Mouse (Mus musculus) B cell, adult 2 months (primary cell): Measurements from ENCODE around the gene Itga8.
A peak's percentile ranks its signal among the peaks of the same experiment; 100 is the strongest.

Source experiments
- DNase-seq, 2 experiments: peaks; one replicate each; pipeline ENCODE4 v3.0.0; 2022

The Itga8 gene

DNA sequence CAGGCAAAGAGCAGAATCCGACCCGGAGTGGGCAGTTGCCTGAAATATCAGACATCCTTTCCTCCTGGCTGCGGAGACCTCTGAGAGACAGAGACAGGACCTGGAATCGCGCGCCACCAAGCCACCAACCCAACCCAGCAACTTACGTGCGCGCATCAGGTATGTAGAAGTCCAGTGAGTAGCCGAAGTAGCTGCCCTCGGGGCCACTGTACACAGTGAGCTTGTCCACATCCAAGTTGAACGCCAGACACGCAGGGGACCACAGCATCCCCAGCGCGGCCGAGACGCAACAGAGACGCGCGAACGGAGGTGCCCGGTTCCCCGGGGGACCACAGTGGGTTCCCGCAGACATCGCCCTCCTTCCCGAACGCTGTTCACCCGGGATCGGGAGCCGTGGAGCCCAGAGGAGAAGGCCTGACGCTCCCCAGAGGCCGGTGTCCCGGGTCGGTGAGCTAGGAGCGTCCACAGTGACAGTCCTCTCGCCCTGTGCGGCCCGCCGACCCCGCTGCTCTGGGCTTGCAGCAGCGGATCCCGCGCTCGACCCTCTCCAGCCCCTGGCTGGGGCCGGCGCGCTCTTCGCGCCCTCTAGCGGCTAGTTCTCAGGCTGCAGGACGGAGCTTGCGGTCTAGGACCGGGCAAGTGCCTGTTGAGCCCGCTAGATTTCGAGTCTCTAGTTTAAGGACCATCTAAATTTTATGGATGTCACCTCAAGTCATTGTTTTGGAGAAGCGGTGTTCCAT is at the start of gene Itga8:
Gene Itga8 (minus strand): TSS at position 492 of the 740 bp plus-strand sequence.
- peak; percentile 74 to 79 for DNase-seq

DNA sequence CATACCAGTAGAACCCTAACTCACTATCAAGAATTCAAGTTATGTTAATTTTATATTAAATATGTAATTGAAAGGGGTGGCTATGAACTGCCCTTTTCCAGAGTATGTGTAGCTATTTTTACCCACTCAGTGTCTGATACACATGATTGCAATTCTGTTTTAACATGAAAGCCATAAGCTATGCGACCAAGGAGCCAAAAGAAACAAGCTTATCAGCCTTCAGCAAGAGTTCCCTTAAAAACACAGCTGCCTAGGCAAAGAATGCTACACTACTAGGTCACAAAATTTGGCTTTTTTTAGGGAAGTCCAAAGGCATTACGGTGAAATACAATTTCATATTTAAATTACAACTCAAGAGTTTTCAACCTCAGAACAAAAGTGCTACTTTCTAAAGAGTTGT is 47.2 kb upstream of the Itga8 start:
- no peak for DNase-seq

DNA sequence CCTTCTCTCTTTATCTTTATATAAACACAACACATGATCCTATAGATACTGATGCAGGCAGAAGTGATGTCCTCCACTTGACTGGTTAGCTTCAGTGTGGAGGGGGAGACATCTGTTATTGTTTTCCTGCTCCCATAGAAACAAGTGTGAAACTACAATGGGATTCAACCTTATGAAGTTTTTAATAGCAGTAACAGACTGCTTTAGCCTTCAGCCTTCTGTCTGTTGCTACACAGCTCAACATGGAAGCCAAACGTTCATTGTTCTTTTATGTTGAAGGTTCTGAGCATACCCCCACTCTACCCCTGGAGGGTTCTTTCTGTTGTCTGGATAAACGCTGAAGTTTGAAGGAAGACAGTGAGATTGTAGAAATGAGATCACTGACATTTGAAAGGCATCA is 30.2 kb upstream of the Itga8 start:
- DNase-seq = no peak

DNA sequence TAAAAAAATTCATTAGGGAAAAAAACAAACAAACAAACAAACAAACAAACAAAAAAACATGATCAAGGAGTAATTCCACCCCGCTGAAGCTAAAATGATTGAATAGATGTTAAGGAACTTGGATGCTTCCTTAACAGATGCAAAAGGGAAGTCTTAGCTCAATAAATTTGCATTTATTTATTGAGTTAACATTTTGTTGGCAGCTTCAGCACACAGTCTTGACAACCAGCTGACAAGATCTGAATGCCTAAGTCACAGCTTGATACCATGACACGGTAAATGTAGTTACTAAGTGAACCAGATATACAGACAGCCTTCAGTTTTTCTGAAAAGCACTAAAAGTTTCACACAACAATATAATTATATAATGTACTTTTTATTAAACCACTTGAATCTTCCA is 27.9 kb upstream of the Itga8 start:
- DNase-seq = no peak

DNA sequence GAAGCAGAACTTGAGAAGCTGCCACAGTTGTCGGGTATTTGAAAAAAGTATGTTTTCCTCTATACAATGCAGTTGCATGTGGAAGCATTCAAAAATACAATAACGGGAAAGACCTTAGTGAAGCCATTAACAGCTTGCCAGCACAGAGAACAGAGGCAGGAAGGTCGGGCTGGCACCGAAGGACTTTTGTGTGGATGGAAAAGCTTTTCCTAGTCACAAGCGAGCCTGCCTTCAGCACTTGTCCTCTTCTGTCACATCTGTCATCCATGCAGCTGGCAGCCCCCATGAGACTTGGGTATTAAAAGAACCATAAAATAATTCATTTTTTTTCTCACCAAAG is 27.3 kb upstream of the Itga8 start:
- DNase-seq = no peak

DNA sequence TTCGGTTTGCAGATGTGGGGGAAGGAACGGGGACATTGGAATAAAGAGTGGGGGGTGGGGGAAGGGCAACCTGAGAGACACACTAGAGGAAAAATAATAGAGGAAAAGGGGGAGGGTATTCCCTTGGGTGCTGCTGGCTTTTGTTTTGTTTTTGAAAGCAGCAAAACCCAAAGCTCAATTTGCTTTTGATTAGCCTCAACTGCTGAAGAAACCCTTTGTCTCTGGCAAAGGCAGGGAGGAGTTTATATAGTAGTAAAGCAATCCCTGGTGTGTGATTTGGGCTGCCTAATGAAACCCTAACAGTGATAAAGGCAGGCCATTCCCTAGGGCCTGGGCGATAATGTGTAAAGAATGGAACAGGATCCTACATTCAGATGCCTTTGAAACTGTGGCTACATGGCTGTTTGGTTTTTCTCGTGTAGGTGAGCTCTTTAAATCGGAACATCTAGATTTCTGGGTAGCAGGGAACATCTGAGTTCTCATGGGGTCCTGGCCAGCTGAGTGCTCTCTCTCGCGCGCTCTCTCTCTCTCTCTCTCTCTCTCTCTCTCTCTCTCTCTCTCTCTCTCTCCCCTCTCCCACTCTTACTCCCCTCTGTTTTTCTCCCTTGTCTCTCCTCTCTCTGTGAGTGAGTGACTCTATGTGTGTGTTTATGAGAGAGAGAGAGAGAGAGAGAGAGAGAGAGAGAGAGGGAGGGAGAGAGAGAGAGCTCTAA is 26.8 kb upstream of the Itga8 start:
- DNase-seq = no peak

DNA sequence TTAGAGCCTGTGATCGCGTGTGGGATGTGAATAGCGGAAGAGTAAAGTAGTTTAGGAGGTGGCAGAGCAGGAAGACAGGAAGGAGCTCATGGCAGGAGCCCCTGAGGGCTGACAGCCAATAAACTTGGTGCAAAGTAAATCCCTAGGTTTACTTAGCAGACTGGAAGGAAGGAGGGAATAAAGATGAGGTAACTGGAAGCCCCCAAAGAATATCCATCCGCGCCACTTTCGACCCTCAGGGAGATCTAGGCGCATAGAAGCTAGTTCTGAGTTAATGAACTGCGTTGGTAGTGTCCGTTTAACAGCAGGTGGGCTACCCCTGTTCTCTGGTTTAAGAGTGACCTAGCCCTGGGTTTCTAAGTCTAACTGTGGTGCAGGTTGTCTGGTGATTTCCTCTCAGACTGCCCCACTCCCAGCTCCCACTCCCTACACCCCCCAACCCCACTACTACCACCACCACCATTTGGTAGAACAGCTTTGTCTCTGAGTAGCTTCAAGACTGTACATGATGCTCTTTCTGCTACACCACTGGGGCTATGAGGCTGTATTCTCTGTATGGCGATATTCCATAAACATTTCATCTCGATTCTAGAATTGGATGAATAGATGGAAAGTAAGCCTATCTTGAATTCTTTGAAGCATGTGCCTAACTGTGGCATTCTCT is 26.1 kb upstream of the Itga8 start:
- peak in 1 of 2 experiments; percentile 7 for DNase-seq

DNA sequence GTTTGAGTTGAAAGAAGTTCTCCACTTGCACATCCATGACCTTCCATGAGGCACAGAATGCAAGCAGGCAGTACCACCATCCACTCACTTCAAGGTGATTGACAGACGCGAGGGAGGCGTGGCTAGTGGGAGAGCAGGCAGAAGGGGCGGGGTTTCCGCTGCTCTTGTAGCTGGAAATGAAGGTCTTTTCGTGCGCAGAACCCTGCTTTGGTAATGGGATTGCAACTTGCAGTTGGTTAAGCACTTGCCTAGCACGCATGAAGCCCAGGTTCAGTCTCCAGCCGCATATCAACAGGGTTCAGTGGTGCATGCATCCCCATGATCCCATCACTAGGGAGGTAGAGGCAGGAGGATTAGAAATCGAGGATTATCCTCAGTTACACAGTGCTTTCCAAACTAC is 25.5 kb upstream of the Itga8 start:
- peak; percentile 63 to 68 for DNase-seq

DNA sequence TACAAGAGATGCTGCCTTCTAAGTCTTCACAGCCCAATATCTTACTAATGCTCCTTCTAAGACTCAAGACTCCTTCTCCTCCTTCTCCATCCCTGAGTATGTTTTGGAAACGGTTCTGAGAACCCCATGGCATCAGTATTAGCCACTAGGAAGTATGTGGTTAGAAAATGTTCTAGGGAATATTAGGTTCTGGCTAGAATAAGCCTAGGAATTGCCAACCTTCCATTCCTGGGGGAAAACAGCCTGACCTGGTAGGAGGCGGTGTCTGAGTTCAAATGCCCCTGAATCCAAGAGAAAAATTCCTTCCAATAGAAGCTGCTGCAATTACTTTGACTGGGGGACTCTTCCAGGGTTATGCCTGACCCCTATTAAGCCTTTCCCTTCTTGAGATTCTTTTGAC is 24.1 kb upstream of the Itga8 start:
- no peak for DNase-seq

DNA sequence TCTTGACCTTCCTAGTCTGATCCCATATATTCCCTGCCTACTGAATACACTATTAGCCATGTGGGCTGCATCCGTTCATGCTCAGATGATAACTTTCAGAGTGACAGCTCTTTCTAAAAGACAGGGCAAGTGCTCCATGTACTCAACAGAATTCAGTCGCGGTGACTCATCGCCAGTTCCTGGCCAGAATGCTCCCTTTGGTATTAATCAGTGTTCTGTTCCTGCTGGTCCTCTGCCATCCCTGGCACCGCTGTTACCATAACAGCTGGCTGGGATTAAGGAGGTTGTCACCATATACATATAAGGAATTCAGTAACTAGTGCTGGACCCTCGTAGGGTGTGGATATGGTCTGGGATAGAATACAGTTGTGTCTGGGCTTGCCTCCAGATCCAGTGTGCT is 23.7 kb upstream of the Itga8 start:
- no peak for DNase-seq

DNA sequence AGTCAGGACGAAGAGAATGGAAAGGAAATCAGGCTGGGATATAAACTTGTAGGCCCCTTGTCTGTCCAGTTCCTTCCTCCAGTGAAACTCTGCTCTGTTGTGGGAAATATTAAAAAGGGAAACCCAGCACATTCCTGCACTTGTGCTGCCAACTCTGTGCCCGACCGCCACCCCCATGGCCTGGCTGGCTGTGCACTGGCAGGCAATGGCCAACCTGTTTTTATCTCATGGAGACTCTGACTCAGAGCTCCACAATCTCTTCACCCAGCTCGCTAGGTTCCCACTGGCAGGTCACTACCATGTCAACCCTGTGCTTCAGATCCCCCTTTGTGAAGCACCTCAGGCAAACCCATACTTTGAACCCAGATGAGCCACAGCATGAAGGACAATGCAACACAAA is 19.2 kb upstream of the Itga8 start:
- DNase-seq = no peak

DNA sequence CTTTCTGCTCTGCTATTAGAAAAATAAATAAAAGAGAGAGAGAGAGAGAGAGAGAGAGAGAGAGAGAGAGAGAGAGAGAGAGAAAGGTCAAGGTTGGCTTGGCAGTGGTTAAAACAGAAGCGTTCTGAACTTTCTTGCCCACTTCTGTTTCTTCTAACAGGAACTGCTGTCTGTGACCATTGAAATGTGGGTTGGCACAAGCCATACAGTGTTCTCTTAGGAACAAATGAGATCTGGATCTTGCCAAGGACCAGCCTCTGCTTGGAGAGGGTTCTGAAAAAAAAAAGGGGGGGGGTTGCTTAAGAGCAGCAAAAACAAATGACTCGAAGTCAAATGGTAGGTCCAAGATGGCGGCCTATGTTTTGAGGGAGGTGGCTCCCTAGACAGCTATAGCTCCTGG is 17.0 kb upstream of the Itga8 start:
- peak in 1 of 2 experiments; percentile 3 for DNase-seq

DNA sequence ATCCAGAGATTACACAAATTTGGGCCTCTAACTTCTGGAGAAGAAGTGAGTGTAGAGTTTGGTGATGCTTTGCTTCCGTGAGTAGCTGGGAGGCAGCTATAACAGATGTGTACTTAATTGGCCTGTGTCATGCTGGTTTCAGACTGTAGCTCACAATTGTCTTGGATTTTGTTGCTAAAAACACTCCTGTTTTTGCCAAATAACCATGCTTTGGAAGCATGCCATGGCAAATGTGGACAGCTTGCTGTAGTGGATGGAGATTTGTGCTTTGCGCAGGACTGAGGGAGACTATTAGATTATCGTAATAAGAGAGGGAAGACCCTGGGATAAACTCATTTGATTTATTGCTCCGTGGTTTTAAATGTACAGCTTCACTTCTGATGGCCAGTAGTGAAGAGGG is 16.3 kb upstream of the Itga8 start:
- DNase-seq = no peak

DNA sequence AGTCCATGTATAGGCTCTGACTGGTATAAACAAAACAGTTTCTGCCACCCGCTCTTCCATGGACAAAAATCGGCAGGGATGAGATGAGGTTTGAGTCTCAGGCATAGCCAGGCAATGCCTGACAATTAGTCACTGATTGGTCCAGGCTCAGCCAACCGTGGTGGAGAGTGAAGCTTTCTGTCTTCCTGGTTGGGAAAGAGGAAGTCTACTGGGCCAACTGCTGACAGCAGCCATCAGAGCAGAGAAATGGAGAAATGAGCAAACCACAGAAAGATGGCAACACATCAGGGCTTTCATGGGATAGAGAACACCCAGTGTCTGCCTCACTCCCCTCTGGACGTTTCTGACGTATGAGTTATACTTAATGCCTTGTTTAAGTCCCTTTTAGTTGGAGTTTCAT is 15.6 kb upstream of the Itga8 start:
- peak; percentile 59 to 65 for DNase-seq

DNA sequence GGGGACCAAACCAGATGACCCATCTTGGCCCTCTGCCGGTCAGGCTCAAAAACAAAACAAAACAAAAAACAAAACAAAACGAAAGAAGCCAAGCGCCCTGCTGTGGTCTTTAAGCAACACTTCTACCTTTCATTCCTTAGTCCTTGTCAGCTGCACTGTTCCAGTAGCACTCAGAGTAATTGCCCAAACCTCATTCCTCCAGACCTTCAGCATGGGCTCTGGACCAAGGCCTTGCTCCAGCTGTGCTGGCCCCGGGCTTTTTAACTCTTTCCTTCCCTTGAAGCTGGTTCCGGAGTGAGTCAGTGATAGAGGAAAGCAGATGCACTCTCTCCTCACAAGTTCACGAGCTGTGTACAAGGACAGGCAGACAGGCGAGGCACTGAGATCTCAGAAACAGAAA is 14.6 kb upstream of the Itga8 start:
- no peak for DNase-seq

DNA sequence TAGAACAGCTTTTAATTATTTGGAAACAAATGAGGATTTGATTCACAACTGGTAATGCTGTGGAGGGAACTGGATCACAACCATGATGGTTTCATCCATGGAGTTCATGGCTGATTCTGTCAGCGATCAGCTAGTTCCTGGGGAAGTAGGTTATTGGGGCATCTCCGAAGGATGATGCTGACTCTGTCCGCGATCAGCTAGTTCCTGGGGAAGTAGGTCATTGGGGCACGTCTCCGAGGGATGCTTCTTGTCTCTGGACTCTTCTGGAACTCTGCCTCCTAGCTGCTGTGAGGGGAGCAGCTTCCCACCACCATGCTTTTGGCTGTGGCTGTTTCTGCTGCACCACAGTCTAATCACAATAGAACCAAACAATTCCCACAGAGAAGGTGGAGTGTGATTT is 12.3 kb upstream of the Itga8 start:
- no peak for DNase-seq

DNA sequence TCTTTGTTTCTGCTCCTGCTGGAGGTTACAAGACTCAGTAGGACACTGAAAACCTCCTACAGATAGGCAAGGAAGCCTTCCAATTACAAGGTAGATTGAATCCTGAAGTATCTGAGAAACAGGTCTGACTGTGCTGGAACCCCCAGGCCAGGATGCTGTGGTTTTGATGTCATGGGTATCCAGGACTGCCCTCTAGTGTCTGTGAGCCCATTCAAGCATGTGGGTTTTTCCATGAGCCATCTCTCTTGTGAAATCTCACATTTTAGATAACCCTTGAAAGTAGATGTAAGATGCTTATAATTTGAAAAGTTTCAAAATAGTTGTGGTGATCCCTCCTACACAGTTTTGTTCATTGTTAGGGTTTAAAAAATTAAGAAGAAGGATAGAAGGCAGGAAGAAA is 6.7 kb upstream of the Itga8 start:
- DNase-seq = no peak

DNA sequence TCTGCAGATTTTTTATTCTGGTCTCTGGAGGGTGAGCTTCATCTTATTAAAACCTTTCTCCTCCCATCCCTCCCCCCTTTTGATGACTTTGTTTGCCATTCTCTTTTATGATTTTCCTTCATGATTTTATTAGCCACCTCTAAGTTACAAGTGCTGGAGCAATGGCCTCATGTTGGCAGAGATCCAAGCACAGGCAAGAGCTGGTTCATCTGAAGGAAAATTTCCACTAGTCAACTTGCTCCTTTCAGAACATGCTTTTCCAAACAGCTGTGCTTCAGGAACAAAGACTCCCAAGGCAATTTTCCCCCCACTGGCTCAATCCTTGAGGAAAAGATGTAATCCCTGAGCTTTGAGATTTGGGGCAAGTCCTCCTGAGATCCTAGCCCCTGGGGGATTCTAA is 5.6 kb upstream of the Itga8 start:
- DNase-seq = no peak

DNA sequence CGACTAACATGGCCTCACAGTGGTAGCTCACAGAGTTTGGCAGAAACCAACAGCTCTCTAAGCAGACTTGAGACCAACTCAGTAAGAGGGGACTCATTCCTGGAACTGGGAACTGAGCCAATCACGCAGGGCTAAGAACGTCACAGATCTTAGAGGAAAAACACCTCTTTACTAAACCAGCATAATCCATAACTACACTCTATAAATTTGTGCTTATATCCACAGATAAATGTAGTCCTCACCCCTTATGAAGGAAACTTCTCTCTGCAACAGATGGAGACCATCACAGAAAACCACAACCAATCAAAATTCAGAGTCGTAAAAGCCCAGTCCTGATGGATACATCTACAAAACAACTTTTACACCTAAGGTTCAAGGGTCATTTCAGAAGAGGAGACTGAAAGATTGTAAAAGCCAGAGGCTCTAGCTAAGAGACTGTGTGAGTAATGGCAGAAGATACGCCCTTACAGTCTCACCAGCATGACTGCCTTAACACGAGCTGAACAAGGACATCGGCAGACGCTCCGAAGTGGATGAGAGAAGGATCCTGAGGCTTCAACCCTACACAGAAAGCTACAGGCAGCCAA is 3.4 kb upstream of the Itga8 start:
- no peak for DNase-seq

DNA sequence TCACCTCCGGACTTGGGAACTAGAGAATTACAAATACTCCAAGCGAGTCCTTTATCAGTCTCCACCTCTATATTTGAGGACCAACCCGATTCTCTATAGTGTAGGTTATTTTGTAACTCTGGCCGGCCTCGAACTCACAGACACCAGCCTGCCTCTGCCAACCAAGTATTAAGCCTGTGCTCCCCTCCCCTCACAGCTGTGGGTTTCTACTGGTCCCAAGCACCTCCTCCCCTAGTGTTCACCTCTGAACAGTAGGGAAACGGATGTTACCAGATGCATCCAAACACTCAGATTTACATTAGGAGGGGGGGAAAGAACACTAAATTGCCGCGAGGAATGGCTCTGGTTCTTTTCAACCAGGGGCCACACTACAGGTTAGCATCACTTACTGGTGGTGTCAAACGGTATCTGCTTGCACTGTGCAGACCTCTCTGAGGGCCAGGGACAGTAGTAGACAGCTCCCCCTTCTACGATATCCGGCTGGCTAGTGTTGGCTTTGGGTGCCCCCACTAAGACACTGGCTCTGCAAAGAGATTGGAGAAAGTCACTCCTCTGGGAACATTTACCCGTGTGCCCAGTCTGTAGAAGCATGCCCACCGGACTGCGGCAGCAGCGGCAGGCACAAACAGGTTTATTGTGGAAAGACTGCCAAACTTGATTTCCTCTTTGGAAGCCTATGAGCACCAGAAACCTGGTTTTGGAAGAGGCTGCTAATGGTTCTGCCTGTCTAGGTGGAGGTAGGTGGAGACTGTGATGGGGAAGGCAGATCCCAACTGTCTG is 1.1 kb downstream of the Itga8 start:
- DNase-seq = no peak

DNA sequence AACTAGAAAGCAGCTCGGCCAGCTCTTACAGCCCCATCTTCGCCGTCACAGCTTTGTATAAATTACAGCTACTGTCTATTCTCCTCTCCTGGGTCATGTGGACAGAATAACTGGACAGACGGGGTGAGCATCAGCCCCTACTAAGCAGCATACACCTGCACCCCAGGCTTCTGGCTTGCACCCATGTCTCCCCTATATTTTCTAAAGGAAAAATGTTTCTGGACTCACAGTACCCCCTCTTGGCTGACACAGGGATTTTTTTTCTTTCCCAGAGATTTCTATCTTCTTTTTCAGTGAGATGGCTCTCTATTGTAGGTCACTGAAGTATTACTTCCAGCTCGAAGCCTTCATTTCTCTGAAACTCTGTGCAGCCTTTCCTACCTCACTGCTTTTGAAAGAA is 4.4 kb downstream of the Itga8 start:
- no peak for DNase-seq

DNA sequence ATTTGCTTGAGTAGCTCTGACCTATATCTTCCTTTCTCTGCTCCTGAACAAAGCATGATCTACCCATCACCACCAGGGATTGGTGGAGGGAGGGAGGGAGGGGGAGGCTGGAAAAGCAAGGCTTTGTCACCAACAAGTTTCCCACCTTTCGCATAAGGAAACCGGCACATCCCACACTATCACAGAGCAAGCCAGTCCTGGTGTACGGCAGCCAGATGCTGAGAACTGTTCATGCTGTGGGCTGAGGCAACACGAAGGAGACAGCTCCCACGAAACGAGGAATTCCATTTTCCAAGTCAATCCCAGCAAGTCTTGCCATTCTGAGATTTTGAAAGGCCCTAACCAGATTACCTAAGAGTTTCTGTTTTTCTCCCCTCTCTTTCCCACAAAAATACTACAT is 6.6 kb downstream of the Itga8 start:
- DNase-seq = no peak

DNA sequence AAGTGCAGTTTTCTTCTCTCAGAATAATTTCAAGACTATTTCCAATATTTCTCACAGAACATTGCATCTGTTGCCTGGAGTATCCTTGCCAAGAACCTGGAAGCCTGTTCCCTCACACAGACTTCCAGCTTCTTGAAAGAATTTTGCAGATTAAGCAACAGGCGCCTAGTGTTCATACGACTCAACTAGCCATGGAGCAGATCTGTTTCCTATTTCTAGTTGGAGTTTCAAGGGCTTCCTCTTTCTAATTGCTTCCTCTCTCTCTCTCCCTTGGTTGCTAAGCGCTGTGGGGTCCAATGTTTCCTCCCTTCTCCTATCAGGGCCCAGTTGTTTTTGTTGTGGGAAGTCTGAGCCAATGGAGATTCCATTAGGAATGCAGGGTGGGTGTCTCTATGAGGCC is 7.7 kb downstream of the Itga8 start:
- DNase-seq = no peak
